In genomic region chr2:91114781-91115577, GRCm38 (mm10) we compare ENCODE assay signal across 8 mouse cellular contexts. TPM values are rescaled to one million over a fixed set of nuclear protein-coding genes. Genes with fewer than 3 reads are reported as not detected.
A peak's percentile ranks its signal among the peaks of the same experiment; 100 is the strongest.
DNase-seq lines count a peak whose midpoint lies in the region; ATAC-seq and TF ChIP-seq lines count a peak whose summit lies in the region.

No protein-coding gene starts in this region.

- no peak for ATAC-seq in heart, embryonic 13.5 days (ENCODE audit: extremely low read depth, insufficient number of reproducible peaks, low FRiP score, low TSS enrichment)
- ATAC-seq in liver, embryonic 12.5 days: peak; percentile 38; the same call in 1 of the 2 replicates
- ATAC-seq in neural tube, embryonic 14.5 days (ENCODE audit: low read depth): peak; percentile 50; the same call in 1 of the 2 replicates

- no peaks in the 10 kb centered on the region for H3K9me3 ChIP-seq in heart, embryonic 13.5 days
- H3K9me3 ChIP-seq in liver, embryonic 12.5 days (replicated peaks): no peaks in the 10 kb centered on the region
- no peaks in the 10 kb centered on the region for H3K9me3 ChIP-seq in neural tube, embryonic 14.5 days (ENCODE audit: control insufficient read depth, low read length)

- no peak overlapping the region for H3K27ac ChIP-seq in bone marrow, adult 2 months (ENCODE audit: control insufficient read depth, insufficient read depth, low read depth, low read length, poor library complexity)
- peak overlapping the region; percentile 61 for H3K27ac ChIP-seq in heart, embryonic 13.5 days (replicated peaks)
- no peak overlapping the region for H3K27ac ChIP-seq in liver, embryonic 12.5 days
- H3K27ac ChIP-seq in neural tube, embryonic 14.5 days (ENCODE audit: low read depth, low read length): no peak overlapping the region

- peak; percentile 90 for DNase-seq in 416B (ENCODE audit: low read depth)
- DNase-seq in fat pad, adult 2 months (ENCODE audit: extremely low read depth, low read depth, low spot score): peak; percentile 33
- peak; percentile 97 for DNase-seq in kidney, postnatal 14 days
- peak; percentile 99 for DNase-seq in testis, postnatal 10 days (ENCODE audit: low spot score)

- H3K4me3 ChIP-seq in bone marrow, adult 2 months (replicated peaks; ENCODE audit: control insufficient read depth, low read depth, low read length): no peak overlapping the region
- H3K4me3 ChIP-seq in heart, embryonic 13.5 days: peak overlapping the region; percentile 55
- peak overlapping the region; percentile 33; the same call in 1 of the 2 replicates for H3K4me3 ChIP-seq in liver, embryonic 12.5 days
- peak overlapping the region; percentile 20; the same call in 1 of the 2 replicates for H3K4me3 ChIP-seq in neural tube, embryonic 14.5 days (ENCODE audit: low read depth, low read length)

- H3K9ac ChIP-seq in heart, embryonic 13.5 days: peak overlapping the region; percentile 84
- H3K9ac ChIP-seq in liver, embryonic 12.5 days: peak overlapping the region; percentile 40
- H3K9ac ChIP-seq in neural tube, embryonic 14.5 days (replicated peaks; ENCODE audit: low read depth, low read length): 0 out of 2 replicates have a peak overlapping the region, but pooled peaks have one; percentile 39

- 88% methylated on average over 42 of the region's 42 CpGs for WGBS in bone marrow, adult 2 months
- 8% methylated on average over 35 of the region's 42 CpGs for WGBS in heart, embryonic 13.5 days
- 49% methylated on average over 42 of the region's 42 CpGs for WGBS in liver, embryonic 12.5 days (ENCODE audit: insufficient replicate concordance)
- 11% methylated on average over 33 of the region's 42 CpGs for WGBS in neural tube, embryonic 14.5 days

- TF ChIP-seq POLR2A in bone marrow, adult 2 months (IDR thresholded peaks at IDR 0.05; ENCODE audit: borderline replicate concordance, control insufficient read depth, low read depth, low read length): peak; percentile 38; the same call in 1 of the 2 replicates

- H3K4me1 ChIP-seq in bone marrow, adult 2 months (ENCODE audit: control insufficient read depth, insufficient read depth, low read length): peaks cover 5% of the 10 kb centered on the region; the same call in 1 of the 2 replicates
- H3K4me1 ChIP-seq in heart, embryonic 13.5 days: peaks cover 39% of the 10 kb centered on the region
- H3K4me1 ChIP-seq in liver, embryonic 12.5 days: peaks cover 45% of the 10 kb centered on the region
- H3K4me1 ChIP-seq in neural tube, embryonic 14.5 days (ENCODE audit: control insufficient read depth, insufficient read depth, low read length): no peaks in the 10 kb centered on the region

- H3K36me3 ChIP-seq in heart, embryonic 13.5 days: peaks cover 9% of the 10 kb centered on the region
- peaks cover 2% of the 10 kb centered on the region; the same call in 1 of the 2 replicates for H3K36me3 ChIP-seq in liver, embryonic 12.5 days
- H3K36me3 ChIP-seq in neural tube, embryonic 14.5 days (ENCODE audit: control insufficient read depth, insufficient read depth, low read length): no peaks in the 10 kb centered on the region

- H3K27me3 ChIP-seq in heart, embryonic 13.5 days (replicated peaks): no peaks in the 10 kb centered on the region
- H3K27me3 ChIP-seq in liver, embryonic 12.5 days (replicated peaks): peaks cover 3% of the 10 kb centered on the region; the same call in 1 of the 2 replicates
- H3K27me3 ChIP-seq in neural tube, embryonic 14.5 days (ENCODE audit: control insufficient read depth, insufficient read depth, low read length): no peaks in the 10 kb centered on the region

- H3K4me2 ChIP-seq in heart, embryonic 13.5 days: peak overlapping the region; percentile 88
- H3K4me2 ChIP-seq in liver, embryonic 12.5 days: peak overlapping the region; percentile 60
- H3K4me2 ChIP-seq in neural tube, embryonic 14.5 days (ENCODE audit: low read depth, low read length): peak overlapping the region; percentile 52

- TF ChIP-seq CTCF in bone marrow, adult 2 months (IDR thresholded peaks at IDR 0.05; ENCODE audit: control insufficient read depth, insufficient read depth, low read length): peak; percentile 71

RNA-seq across cellular contexts. Expression of gene Mybpc3, which starts 3.0 kb away (rescaled TPM):
- polyA plus RNA-seq in bone marrow, adult 2 months (2011; ENCODE audit: insufficient read depth, insufficient read length, low replicate concordance, missing spikeins): 0.54 and 1.1 TPM in 2 replicates
- polyA plus RNA-seq in heart, embryonic 13.5 days (2015; fragmentation: Nextera tagmentation; extraction: Ambion mirVana): 806 and 882 TPM in 2 replicates
- 0.23 and 0.39 TPM in 2 replicates for polyA plus RNA-seq in liver, embryonic 12.5 days (2016; fragmentation: Nextera tagmentation; extraction: Ambion mirVana)
- polyA plus RNA-seq in neural tube, embryonic 14.5 days (2014; fragmentation: Nextera tagmentation; extraction: Ambion mirVana): not detected in 2 replicates

RNA-seq across cellular contexts. Expression of gene Spi1, which starts 32.8 kb away (rescaled TPM):
- polyA plus RNA-seq in bone marrow, adult 2 months (2011; ENCODE audit: insufficient read depth, insufficient read length, low replicate concordance, missing spikeins): 28.0 and 65.7 TPM in 2 replicates
- 3.5 and 3.9 TPM in 2 replicates for polyA plus RNA-seq in heart, embryonic 13.5 days (2015; fragmentation: Nextera tagmentation; extraction: Ambion mirVana)
- polyA plus RNA-seq in liver, embryonic 12.5 days (2016; fragmentation: Nextera tagmentation; extraction: Ambion mirVana): 16.8 and 18.5 TPM in 2 replicates
- polyA plus RNA-seq in neural tube, embryonic 14.5 days (2014; fragmentation: Nextera tagmentation; extraction: Ambion mirVana): 1.7 and 3.3 TPM in 2 replicates

RNA-seq across cellular contexts. Expression of gene Slc39a13, which starts 44.8 kb away (rescaled TPM):
- polyA plus RNA-seq in bone marrow, adult 2 months (2011; ENCODE audit: insufficient read depth, insufficient read length, low replicate concordance, missing spikeins): 6.8 and 15.6 TPM in 2 replicates
- polyA plus RNA-seq in heart, embryonic 13.5 days (2015; fragmentation: Nextera tagmentation; extraction: Ambion mirVana): 45.0 and 55.5 TPM in 2 replicates
- polyA plus RNA-seq in liver, embryonic 12.5 days (2016; fragmentation: Nextera tagmentation; extraction: Ambion mirVana): 15.1 and 15.3 TPM in 2 replicates
- 29.2 and 32.3 TPM in 2 replicates for polyA plus RNA-seq in neural tube, embryonic 14.5 days (2014; fragmentation: Nextera tagmentation; extraction: Ambion mirVana)

Comparison
In these comparisons a context has a peak if more than half of its experiments do, and no peak if none do; other contexts are left out.
1. DNase-seq: peak in every context shown above with its lines; median percentile 99 in testis, postnatal 10 days; 97 in kidney, postnatal 14 days; 90 in 416B; 33 in fat pad, adult 2 months.
2. RNA of gene Mybpc3, which starts 3.0 kb away (polyA plus RNA-seq): 806 to 882 TPM in heart, embryonic 13.5 days; 0.54 to 1.1 TPM in bone marrow, adult 2 months, 0.23 to 0.39 TPM in liver, embryonic 12.5 days and not detected in neural tube, embryonic 14.5 days; every median in the first group is over 100 times any median in the second.
3. Peak in every context shown above with its lines, with median percentiles within 50 percentile points of each other: H3K4me2 ChIP-seq and H3K9ac ChIP-seq.